Mouse (Mus musculus) liver, adult 2 months (tissue): Measurements from ENCODE around the gene Rnase4. TPM values are rescaled to one million over a fixed set of nuclear protein-coding genes. Genes with fewer than 3 reads are reported as not detected.

Experiments
- DNase-seq: peaks from one replicate; pipeline ENCODE4 v3.0.0-alpha.2; 2011; ENCODE audit warnings: low read depth, low spot score; ENCODE audit errors: extremely low read depth
- H3K27ac ChIP-seq: fragments of 200-500 bp; replicated peaks from 2 replicates; pipeline ENCODE4 v1.5.1; 2012; ENCODE audit warnings: low read depth, mild to moderate bottlenecking, control low read depth, inconsistent platforms, low read length; ENCODE audit not compliant: insufficient read depth
- H3K27me3 ChIP-seq: fragments of 200-500 bp; 2 replicates; pipeline ENCODE4 v1.6.1; 2012; ENCODE audit warnings: mild to moderate bottlenecking, moderate library complexity, low read length, inconsistent platforms; ENCODE audit not compliant: control insufficient read depth, insufficient read depth
- H3K36me3 ChIP-seq: fragments of 200-500 bp; 2 replicates; pipeline ENCODE4 v1.6.1; 2012; ENCODE audit warnings: low read length, inconsistent platforms; ENCODE audit not compliant: control insufficient read depth, insufficient read depth
- H3K4me1 ChIP-seq: fragments of 200-500 bp; 2 replicates; pipeline ENCODE4 v1.6.1; 2011; ENCODE audit warnings: low read length; ENCODE audit not compliant: control insufficient read depth, insufficient read depth
- H3K4me3 ChIP-seq: fragments of 200-500 bp; 2 replicates; pipeline ENCODE4 v1.5.1; 2011; ENCODE audit warnings: low read depth, mild to moderate bottlenecking, control low read depth, low read length, moderate library complexity; ENCODE audit not compliant: insufficient read depth
- H3K79me2 ChIP-seq: fragments of 200-500 bp; 2 replicates; pipeline ENCODE4 v1.6.1; 2012; ENCODE audit warnings: inconsistent platforms, mild to moderate bottlenecking, low read length, moderate library complexity; ENCODE audit not compliant: control insufficient read depth, insufficient read depth
- H3K9ac ChIP-seq: fragments of 200-500 bp; 2 replicates; pipeline ENCODE4 v1.6.1; 2012; ENCODE audit warnings: low read depth, mild to moderate bottlenecking, control low read depth, inconsistent platforms, low read length
- CTCF ChIP-seq: fragments of 200-500 bp; IDR thresholded peaks from 2 replicates; pipeline ENCODE4 v1.5.1; 2011; ENCODE audit warnings: low read depth, low read length, control low read depth
- POLR2A ChIP-seq: fragments of 200-500 bp; IDR thresholded peaks from 2 replicates; pipeline ENCODE4 v1.6.1; 2011; ENCODE audit warnings: low read length, control low read depth; ENCODE audit not compliant: insufficient read depth; ENCODE audit errors: extremely low read depth
- WGBS: fragments of 180-500 bp; shearing (Covaris S2); methylation state at CpG from one replicate; pipeline ENCODE4 v1.1.7; 2018; 5-methylcytosine and 5-hydroxymethylcytosine counted together
- polyA plus RNA-seq: library from polyadenylated mRNA; depleted of rRNA; stranded (reverse); fragments of >200 nt; gene quantifications from 2 replicates; pipeline ENCODE4 v1.2.3, GENCODE M21; 2012
- total RNA-seq: library from RNA; depleted of rRNA; stranded (reverse); fragments of >200 nt; gene quantifications from 2 replicates; pipeline ENCODE4 v1.2.3, GENCODE M21; 2014

The Rnase4 gene
- total and polyA plus RNA-seq, 2 experiments = 2,115 to 2,134 TPM

- Histone ChIP-seq H3K27me3 (no peaks in the 10 kb centered on the region), H3K4me1 (no peaks in the 10 kb centered on the region), H3K79me2 (no peaks in the 10 kb centered on the region), H3K27ac (no peak overlapping the region), H3K4me3 (no peak overlapping the region), H3K9ac (no peak overlapping the region), H3K36me3 (no peaks in the 10 kb centered on the region)
- WGBS = 67% methylated on average over 4 of the region's 4 CpGs
- no peak for DNase-seq
- TF ChIP-seq POLR2A (no peak), CTCF (no peak)
Observed at GRCm38 (mm10) chr14:51129624-51129975, 38.7 kb downstream of the Rnase4 start.

GRCm38 (mm10) chr14:51130315-51130940 is 39.6 kb downstream of the Rnase4 start:
- no peak overlapping the region for H3K27ac ChIP-seq
- no peaks in the 10 kb centered on the region for H3K27me3 ChIP-seq
- no peaks in the 10 kb centered on the region for H3K36me3 ChIP-seq
- no peak overlapping the region for H3K4me3 ChIP-seq
- H3K4me1 ChIP-seq = no peaks in the 10 kb centered on the region
- no peak overlapping the region for H3K9ac ChIP-seq
- WGBS = 84% methylated on average over 9 of the region's 9 CpGs
- DNase-seq = no peak
- H3K79me2 ChIP-seq = no peaks in the 10 kb centered on the region
- TF ChIP-seq CTCF = no peak
- TF ChIP-seq POLR2A = no peak

- H3K27ac ChIP-seq = no peak overlapping the region
- no peak overlapping the region for H3K4me3 ChIP-seq
- H3K27me3 ChIP-seq = no peaks in the 10 kb centered on the region
- no peak overlapping the region for H3K9ac ChIP-seq
- H3K79me2 ChIP-seq = no peaks in the 10 kb centered on the region
- WGBS = 71% methylated on average over 7 of the region's 7 CpGs
- H3K36me3 ChIP-seq = no peaks in the 10 kb centered on the region
- no peaks in the 10 kb centered on the region for H3K4me1 ChIP-seq
- no peak for TF ChIP-seq POLR2A
- TF ChIP-seq CTCF = no peak
- no peak for DNase-seq
Observed at GRCm38 (mm10) chr14:51131086-51131815, 40.4 kb downstream of the Rnase4 start.

- TF ChIP-seq POLR2A (no peak), CTCF (no peak)
- H3K4me3 ChIP-seq = no peak overlapping the region
- H3K27me3 ChIP-seq = no peaks in the 10 kb centered on the region
- WGBS = 88% methylated on average over 4 of the region's 4 CpGs
- no peaks in the 10 kb centered on the region for H3K36me3 ChIP-seq
- H3K27ac ChIP-seq = no peak overlapping the region
- peak; percentile 3 for DNase-seq
- H3K9ac ChIP-seq = no peak overlapping the region
- no peaks in the 10 kb centered on the region for H3K4me1 ChIP-seq
- no peaks in the 10 kb centered on the region for H3K79me2 ChIP-seq
Observed at GRCm38 (mm10) chr14:51132372-51132771, 41.5 kb downstream of the Rnase4 start.

GRCm38 (mm10) chr14:51140342-51140741 is 49.5 kb downstream of the Rnase4 start:
- no peak overlapping the region for H3K4me3 ChIP-seq
- no peak for TF ChIP-seq CTCF
- TF ChIP-seq POLR2A = no peak
- no peaks in the 10 kb centered on the region for H3K79me2 ChIP-seq
- H3K36me3 ChIP-seq = no peaks in the 10 kb centered on the region
- H3K9ac ChIP-seq = no peak overlapping the region
- no peaks in the 10 kb centered on the region for H3K4me1 ChIP-seq
- 66% methylated on average over 2 of the region's 2 CpGs for WGBS
- DNase-seq = peak; percentile 10
- H3K27ac ChIP-seq = no peak overlapping the region
- H3K27me3 ChIP-seq = no peaks in the 10 kb centered on the region

- TF ChIP-seq CTCF (no peak), POLR2A (no peak)
- Histone ChIP-seq H3K27me3 (no peaks in the 10 kb centered on the region), H3K4me1 (no peaks in the 10 kb centered on the region), H3K27ac (no peak overlapping the region), H3K9ac (no peak overlapping the region), H3K36me3 (no peaks in the 10 kb centered on the region), H3K79me2 (no peaks in the 10 kb centered on the region), H3K4me3 (no peak overlapping the region)
- DNase-seq = no peak
- 87% methylated on average over 4 of the region's 4 CpGs for WGBS
Observed at GRCm38 (mm10) chr14:51142119-51142518, 51.2 kb downstream of the Rnase4 start.
